In genomic region chr7:142456806-142457205, GRCm38 (mm10) we compare ENCODE assay signal across 9 mouse cellular contexts. TPM values are rescaled to one million over a fixed set of nuclear protein-coding genes. Genes with fewer than 3 reads are reported as not detected.
DNase-seq lines count a peak whose midpoint lies in the region; ATAC-seq and TF ChIP-seq lines count a peak whose summit lies in the region.
"Had no signal": no experiment of that assay in that cellular context is flagged by ENCODE, and none has a peak within 500 bp of the region (broad histone marks: within the 10 kb centered on the region; RNA-seq: fewer than 3 reads in every experiment).

No protein-coding gene starts in this region.

- H3K27ac ChIP-seq in cerebellum, adult 2 months (ENCODE audit: insufficient read depth, low read length) = peak overlapping the region; percentile 78
- peak overlapping the region; percentile 71 for H3K27ac ChIP-seq in thymus, adult 2 months (ENCODE audit: control insufficient read depth, insufficient read depth, low read length)
- peak overlapping the region; percentile 76 for H3K27ac ChIP-seq in hindbrain, postnatal 0 days

- no peaks in the 10 kb centered on the region for H3K9me3 ChIP-seq in hindbrain, postnatal 0 days (ENCODE audit: low read length)

- ATAC-seq in hindbrain, postnatal 0 days = 0 out of 2 replicates have a peak, but pooled peaks have one; percentile 24

- no peak overlapping the region for H3K9ac ChIP-seq in hindbrain, postnatal 0 days (replicated peaks; ENCODE audit: low read length)

- no peak for DNase-seq in cerebellum, adult 2 months
- DNase-seq in cerebellum, postnatal 36 days = no peak
- DNase-seq in thymus, adult 2 months = peak; percentile 21
- DNase-seq in thymus, postnatal 0 days (ENCODE audit: low spot score) = no peak
- no peak for DNase-seq in hindbrain, postnatal 0 days (ENCODE audit: low spot score)
- DNase-seq in thymus, postnatal 36 days = peak; percentile 17 to 22
- DNase-seq in spleen, postnatal 4 days (ENCODE audit: low spot score in 2 of 2) = no peak
- DNase-seq in spleen, postnatal 36 days (ENCODE audit: low spot score in 2 of 2) = no peak

- TF ChIP-seq POLR2A in cerebellum, adult 2 months (IDR thresholded peaks at IDR 0.05; ENCODE audit: borderline replicate concordance, insufficient read depth, low read length) = no peak
- no peak for TF ChIP-seq POLR2A in thymus, adult 2 months (IDR thresholded peaks at IDR 0.05; ENCODE audit: control insufficient read depth, extremely low read depth, insufficient read depth, low read length, poor library complexity)

- H3K4me2 ChIP-seq in hindbrain, postnatal 0 days (ENCODE audit: low read depth, low read length) = no peak overlapping the region

- no peak for TF ChIP-seq CTCF in cerebellum, adult 2 months (IDR thresholded peaks at IDR 0.05; ENCODE audit: borderline replicate concordance, insufficient read depth, low read depth, low read length)
- TF ChIP-seq CTCF in thymus, adult 2 months (IDR thresholded peaks at IDR 0.05; ENCODE audit: borderline replicate concordance, control insufficient read depth, extremely low read depth, insufficient read depth, low read length, poor library complexity) = no peak
- no peak for TF ChIP-seq CTCF in hindbrain, postnatal 0 days (IDR thresholded peaks at IDR 0.05; ENCODE audit: low read depth)

- no peaks in the 10 kb centered on the region for H3K36me3 ChIP-seq in thymus, adult 2 months (ENCODE audit: control insufficient read depth, insufficient read depth, low read length)
- no peaks in the 10 kb centered on the region for H3K36me3 ChIP-seq in hindbrain, postnatal 0 days (ENCODE audit: insufficient read depth, low read length)

- H3K4me1 ChIP-seq in cerebellum, adult 2 months (ENCODE audit: control insufficient read depth, insufficient read depth, low read length) = peaks cover 10% of the 10 kb centered on the region; the same call in 1 of the 2 replicates
- peaks cover 40% of the 10 kb centered on the region for H3K4me1 ChIP-seq in thymus, adult 2 months (replicated peaks; ENCODE audit: control insufficient read depth, insufficient read depth, low read length)
- H3K4me1 ChIP-seq in hindbrain, postnatal 0 days (ENCODE audit: insufficient read depth, low read length) = peaks cover 13% of the 10 kb centered on the region; the same call in 1 of the 2 replicates

- no peaks in the 10 kb centered on the region for H3K27me3 ChIP-seq in cerebellum, adult 2 months (ENCODE audit: control insufficient read depth, insufficient read depth, low read length)
- H3K27me3 ChIP-seq in thymus, adult 2 months (ENCODE audit: control insufficient read depth, insufficient read depth, low read length) = no peaks in the 10 kb centered on the region
- H3K27me3 ChIP-seq in hindbrain, postnatal 0 days (ENCODE audit: insufficient read depth, low read length) = no peaks in the 10 kb centered on the region

- WGBS in cerebellum, adult 2 months = 26% methylated on average over 3 of the region's 3 CpGs
- WGBS in thymus, adult 2 months = 95% methylated on average over 3 of the region's 3 CpGs
- WGBS in hindbrain, postnatal 0 days = 62% methylated on average over 3 of the region's 3 CpGs

- H3K4me3 ChIP-seq in cerebellum, adult 2 months (replicated peaks; ENCODE audit: insufficient read depth, low read depth, low read length) = no peak overlapping the region
- H3K4me3 ChIP-seq in thymus, adult 2 months (ENCODE audit: control insufficient read depth, insufficient read depth, low read length) = no peak overlapping the region
- H3K4me3 ChIP-seq in hindbrain, postnatal 0 days (ENCODE audit: low read length) = no peak overlapping the region

RNA-seq across cellular contexts. Expression of gene Lsp1, which starts 3.8 kb away (rescaled TPM):
- 4.2 and 5.9 TPM in 2 replicates for polyA plus RNA-seq in cerebellum, adult 2 months (2012; rRNA removed)
- polyA plus RNA-seq in thymus, adult 2 months (2012; rRNA removed) = 507 and 626 TPM in 2 replicates
- 655 and 664 TPM in 2 replicates for polyA plus RNA-seq in thymus, postnatal 0 days (2015; fragmentation: Nextera tagmentation; extraction: Ambion mirVana)
- total RNA-seq in hindbrain, postnatal 0 days (2014; rRNA removed) = 4.6 and 16.6 TPM in 2 replicates
- 6.6 and 7.2 TPM in 2 replicates for polyA plus RNA-seq in hindbrain, postnatal 0 days (2015; fragmentation: Nextera tagmentation; extraction: Ambion mirVana)

RNA-seq across cellular contexts. Expression of gene Tnni2, which starts 15.2 kb away (rescaled TPM):
- 0.52 TPM in 1 of 2 replicates, not detected in the other for polyA plus RNA-seq in cerebellum, adult 2 months (2012; rRNA removed)
- 3.2 and 4.3 TPM in 2 replicates for polyA plus RNA-seq in thymus, adult 2 months (2012; rRNA removed)
- polyA plus RNA-seq in thymus, postnatal 0 days (2015; fragmentation: Nextera tagmentation; extraction: Ambion mirVana) = 14.1 and 14.3 TPM in 2 replicates
- 1.3 and 8.5 TPM in 2 replicates for total RNA-seq in hindbrain, postnatal 0 days (2014; rRNA removed)
- 0.63 TPM in 2 replicates for polyA plus RNA-seq in hindbrain, postnatal 0 days (2015; fragmentation: Nextera tagmentation; extraction: Ambion mirVana)

RNA-seq across cellular contexts. Expression of gene Syt8, which starts 22.2 kb away (rescaled TPM):
- polyA plus RNA-seq in cerebellum, adult 2 months (2012; rRNA removed) = not detected in 2 replicates
- 2.2 and 5.2 TPM in 2 replicates for polyA plus RNA-seq in thymus, adult 2 months (2012; rRNA removed)
- 0.34 and 0.75 TPM in 2 replicates for polyA plus RNA-seq in thymus, postnatal 0 days (2015; fragmentation: Nextera tagmentation; extraction: Ambion mirVana)
- not detected in 2 replicates for total RNA-seq in hindbrain, postnatal 0 days (2014; rRNA removed)
- 0.15 TPM in 1 of 2 replicates, not detected in the other for polyA plus RNA-seq in hindbrain, postnatal 0 days (2015; fragmentation: Nextera tagmentation; extraction: Ambion mirVana)
- total RNA-seq: left cerebral cortex, postnatal 10 days had no signal

RNA-seq across cellular contexts. Expression of gene Tnnt3, which starts 41.8 kb away (rescaled TPM):
- 0.39 and 0.65 TPM in 2 replicates for polyA plus RNA-seq in cerebellum, adult 2 months (2012; rRNA removed)
- 1.1 and 2.2 TPM in 2 replicates for polyA plus RNA-seq in thymus, adult 2 months (2012; rRNA removed)
- polyA plus RNA-seq in thymus, postnatal 0 days (2015; fragmentation: Nextera tagmentation; extraction: Ambion mirVana) = 4.7 and 5.2 TPM in 2 replicates
- total RNA-seq in hindbrain, postnatal 0 days (2014; rRNA removed) = 1.3 and 4.7 TPM in 2 replicates
- 3.1 and 3.9 TPM in 2 replicates for polyA plus RNA-seq in hindbrain, postnatal 0 days (2015; fragmentation: Nextera tagmentation; extraction: Ambion mirVana)
- total RNA-seq: left cerebral cortex, postnatal 10 days had no signal

Comparison
In these comparisons a context has a peak if more than half of its experiments do, and no peak if none do; other contexts are left out.
1. DNase-seq: peak in thymus, adult 2 months (single experiment) and thymus, postnatal 36 days (2 of 2); none in cerebellum, adult 2 months (0 of 2), cerebellum, postnatal 36 days (0 of 2), thymus, postnatal 0 days (single experiment), hindbrain, postnatal 0 days (single experiment), spleen, postnatal 4 days (0 of 2) and spleen, postnatal 36 days (0 of 2).
2. RNA of gene Lsp1, which starts 3.8 kb away (polyA plus RNA-seq): 655 to 664 TPM in thymus, postnatal 0 days and 507 to 626 TPM in thymus, adult 2 months; 6.6 to 7.2 TPM in hindbrain, postnatal 0 days and 4.2 to 5.9 TPM in cerebellum, adult 2 months; every median in the first group is over 10 times any median in the second.
3. Peak in every context shown above with its lines, with median percentiles within 50 percentile points of each other: H3K27ac ChIP-seq.